Mouse (Mus musculus): ENCODE measurements around the gene Ttc17.

DNA sequence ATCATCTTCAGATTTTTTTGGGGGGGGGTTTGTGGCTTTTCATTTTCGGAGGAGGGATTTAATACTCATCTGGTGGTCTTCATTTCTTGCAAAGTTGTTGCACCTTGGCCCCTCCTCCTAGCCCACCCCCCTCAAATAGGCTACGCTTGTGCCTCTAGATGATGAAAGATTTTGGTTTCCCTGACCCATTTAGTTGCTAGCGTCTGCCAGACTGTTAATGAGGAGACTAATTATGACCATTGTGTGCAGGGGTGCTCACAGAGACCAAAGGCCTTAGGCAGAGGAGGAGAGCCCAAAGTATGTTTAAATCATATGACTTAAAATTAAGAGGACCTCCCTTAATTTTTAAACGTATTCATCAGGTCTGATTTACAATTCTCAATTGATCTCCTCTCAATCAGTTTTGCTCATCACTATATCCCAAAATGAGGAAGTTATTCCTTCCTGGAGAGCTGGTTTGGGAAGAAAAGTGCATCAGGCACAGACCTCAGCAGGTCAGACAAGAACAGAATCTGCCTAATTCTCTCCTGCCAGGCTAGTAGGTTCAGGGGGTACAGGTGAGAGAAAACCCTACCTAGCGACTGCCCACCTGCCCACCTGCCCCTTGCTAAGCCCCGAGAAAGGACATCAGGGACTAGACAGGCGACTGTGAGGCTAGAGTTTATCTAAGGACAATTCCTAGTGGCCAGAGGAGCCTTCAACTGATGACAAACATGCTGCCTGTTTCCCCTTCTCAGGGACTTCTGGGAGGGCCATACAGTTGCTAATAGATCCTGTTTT is 139.9 kb downstream of the Ttc17 start:
- TF ChIP-seq CTCF (IDR thresholded peaks at IDR 0.05) (no peak), EP300 (IDR thresholded peaks at IDR 0.05) (no peak)
